Mouse (Mus musculus) limb, embryonic 14.5 days (tissue): ENCODE results near the gene Zfp653. TPM values are rescaled to one million over a fixed set of nuclear protein-coding genes. Genes with fewer than 3 reads are reported as not detected.

Experiments
- ATAC-seq: fragments of 200-750 bp; cut with Nextera tagmentation; 2 replicates; pipeline ENCODE4 v1.8.0; 2017; ENCODE audit warnings: low read depth, moderate number of reproducible peaks, moderate TSS enrichment; ENCODE audit not compliant: low FRiP score
- DNase-seq: peaks from one replicate; pipeline ENCODE4 v3.0.0-alpha.2; 2015; ENCODE audit warnings: low spot score
- H3K27ac ChIP-seq: fragments of 300-500 bp; sonication (generic); replicated peaks from 2 replicates; pipeline ENCODE4 v1.5.1; 2014; ENCODE audit warnings: low read depth, mild to moderate bottlenecking, low read length, moderate library complexity, mixed read lengths
- H3K27me3 ChIP-seq: fragments of 300-500 bp; sonication (generic); 2 replicates; pipeline ENCODE4 v1.6.1; 2014; ENCODE audit warnings: low read length, mixed read lengths; ENCODE audit not compliant: control insufficient read depth, insufficient read depth
- H3K36me3 ChIP-seq: fragments of 300-500 bp; sonication (generic); 2 replicates; pipeline ENCODE4 v1.6.1; 2014; ENCODE audit warnings: mild to moderate bottlenecking, low read length, moderate library complexity, mixed read lengths; ENCODE audit not compliant: control insufficient read depth, insufficient read depth
- H3K4me1 ChIP-seq: fragments of 300-500 bp; sonication (generic); 2 replicates; pipeline ENCODE4 v1.6.1; 2014; ENCODE audit warnings: antibody characterized with exemption, low read length, mixed read lengths; ENCODE audit not compliant: control insufficient read depth, insufficient read depth
- H3K4me2 ChIP-seq: fragments of 300-500 bp; sonication (generic); replicated peaks from 2 replicates; pipeline ENCODE4 v1.6.1; 2014; ENCODE audit warnings: low read depth, mild to moderate bottlenecking, low read length, moderate library complexity; ENCODE audit not compliant: severe bottlenecking
- H3K4me3 ChIP-seq: fragments of 300-500 bp; sonication (generic); replicated peaks from 2 replicates; pipeline ENCODE4 v1.5.1; 2014; ENCODE audit warnings: low read length
- H3K9ac ChIP-seq: fragments of 300-500 bp; sonication (generic); 2 replicates; pipeline ENCODE4 v1.6.1; 2014; ENCODE audit warnings: mild to moderate bottlenecking, low read depth, low read length, moderate library complexity; ENCODE audit not compliant: severe bottlenecking
- H3K9me3 ChIP-seq: fragments of 300-500 bp; sonication (generic); 2 replicates; pipeline ENCODE4 v1.6.1; 2016; ENCODE audit warnings: low read length; ENCODE audit not compliant: control insufficient read depth
- POLR2A ChIP-seq: fragments of 200-500 bp; IDR thresholded peaks from 2 replicates; pipeline ENCODE4 v1.8.0; 2012; ENCODE audit warnings: inconsistent platforms, mild to moderate bottlenecking, moderate library complexity, borderline replicate concordance; ENCODE audit not compliant: insufficient read depth, insufficient read length; ENCODE audit errors: extremely low read depth
- WGBS: fragments of 180-500 bp; shearing (Covaris S2); extraction: QIAGEN DNeasy Blood & Tissue Kit; methylation state at CpG from one replicate; pipeline ENCODE4 v1.1.7; 2014; 5-methylcytosine and 5-hydroxymethylcytosine counted together
- polyA plus RNA-seq, 2 experiments: library from polyadenylated mRNA; depleted of rRNA in 1 of 2; stranded (reverse) in 1 of 2; unstranded in 1 of 2; fragments of >200 nt; fragmentation: Nextera tagmentation in 1 of 2; extraction: Ambion mirVana in 1 of 2; gene quantifications; 2 replicates each; pipeline versions ENCODE4 v1.2.1 to v1.2.3; 2012 to 2014

Gene Zfp653
- polyA plus RNA-seq, 2 experiments = 8.7 to 31.2 TPM

- no peak for ATAC-seq
- H3K36me3 ChIP-seq = no peaks in the 10 kb centered on the region
- no peaks in the 10 kb centered on the region for H3K9me3 ChIP-seq
- no peak overlapping the region for H3K4me3 ChIP-seq
- WGBS = 52% methylated on average over 4 of the region's 4 CpGs
- no peak overlapping the region for H3K27ac ChIP-seq
- H3K4me1 ChIP-seq = peaks cover 13% of the 10 kb centered on the region
- H3K4me2 ChIP-seq = no peak overlapping the region
- TF ChIP-seq POLR2A = no peak
- H3K27me3 ChIP-seq = peaks cover 55% of the 10 kb centered on the region
- no peak for DNase-seq
- no peak overlapping the region for H3K9ac ChIP-seq
These were observed 21.4 kb downstream of the Zfp653 start for GRCm38 (mm10) chr9:22049721-22050270.

GRCm38 (mm10) chr9:22049315-22049714 lies 21.9 kb downstream of the Zfp653 start:
- Histone ChIP-seq H3K9me3 (no peaks in the 10 kb centered on the region), H3K4me2 (no peak overlapping the region), H3K27me3 (peaks cover 50% of the 10 kb centered on the region), H3K4me1 (peaks cover 13% of the 10 kb centered on the region), H3K27ac (no peak overlapping the region), H3K9ac (no peak overlapping the region), H3K36me3 (no peaks in the 10 kb centered on the region), H3K4me3 (no peak overlapping the region)
- ATAC-seq (no peak), DNase-seq (no peak)
- 82% methylated on average over 11 of the region's 11 CpGs for WGBS
- no peak for TF ChIP-seq POLR2A

GRCm38 (mm10) chr9:22047329-22047728 lies 23.8 kb downstream of the Zfp653 start:
- Histone ChIP-seq H3K36me3 (no peaks in the 10 kb centered on the region), H3K4me1 (peaks cover 13% of the 10 kb centered on the region), H3K4me3 (no peak overlapping the region), H3K9ac (no peak overlapping the region), H3K27me3 (peaks cover 35% of the 10 kb centered on the region), H3K9me3 (no peaks in the 10 kb centered on the region), H3K4me2 (no peak overlapping the region), H3K27ac (no peak overlapping the region)
- no peak for DNase-seq
- TF ChIP-seq POLR2A = no peak
- ATAC-seq = no peak
- WGBS = 51% methylated on average over 9 of the region's 9 CpGs

GRCm38 (mm10) chr9:22041832-22042231 lies 29.3 kb downstream of the Zfp653 start:
- DNase-seq (no peak), ATAC-seq (no peak)
- WGBS = 37% methylated on average over 2 of the region's 2 CpGs
- Histone ChIP-seq H3K4me3 (no peak overlapping the region), H3K4me1 (no peaks in the 10 kb centered on the region), H3K9me3 (no peaks in the 10 kb centered on the region), H3K36me3 (no peaks in the 10 kb centered on the region), H3K9ac (no peak overlapping the region), H3K27ac (no peak overlapping the region), H3K27me3 (no peaks in the 10 kb centered on the region), H3K4me2 (no peak overlapping the region)
- TF ChIP-seq POLR2A = no peak

GRCm38 (mm10) chr9:22037826-22038225 lies 33.4 kb downstream of the Zfp653 start:
- 74% methylated on average over 10 of the region's 10 CpGs for WGBS

More at GRCm38 (mm10) chr9:22037826-22038225, 33.4 kb downstream of the Zfp653 start:
- TF ChIP-seq POLR2A = no peak
- Histone ChIP-seq H3K9me3 (no peaks in the 10 kb centered on the region), H3K9ac (no peak overlapping the region), H3K27ac (no peak overlapping the region), H3K36me3 (no peaks in the 10 kb centered on the region), H3K4me2 (no peak overlapping the region), H3K4me1 (no peaks in the 10 kb centered on the region), H3K4me3 (no peak overlapping the region), H3K27me3 (no peaks in the 10 kb centered on the region)
- ATAC-seq (no peak), DNase-seq (no peak)
